Mouse (Mus musculus) urinary bladder, adult 2 months (tissue): ENCODE results near the gene Dolpp1. TPM values are rescaled to one million over a fixed set of nuclear protein-coding genes. Genes with fewer than 3 reads are reported as not detected.

Experiments
- DNase-seq: peaks from one replicate; pipeline ENCODE4 v3.0.0; 2022; ENCODE audit warnings: low spot score
- polyA plus RNA-seq: library from polyadenylated mRNA; depleted of rRNA; stranded (reverse); fragments of >200 nt; gene quantifications from 2 replicates; pipeline ENCODE4 v1.2.3, GENCODE M21; 2012

The Dolpp1 gene
- polyA plus RNA-seq, 1 experiment = 27.3 TPM

DNA sequence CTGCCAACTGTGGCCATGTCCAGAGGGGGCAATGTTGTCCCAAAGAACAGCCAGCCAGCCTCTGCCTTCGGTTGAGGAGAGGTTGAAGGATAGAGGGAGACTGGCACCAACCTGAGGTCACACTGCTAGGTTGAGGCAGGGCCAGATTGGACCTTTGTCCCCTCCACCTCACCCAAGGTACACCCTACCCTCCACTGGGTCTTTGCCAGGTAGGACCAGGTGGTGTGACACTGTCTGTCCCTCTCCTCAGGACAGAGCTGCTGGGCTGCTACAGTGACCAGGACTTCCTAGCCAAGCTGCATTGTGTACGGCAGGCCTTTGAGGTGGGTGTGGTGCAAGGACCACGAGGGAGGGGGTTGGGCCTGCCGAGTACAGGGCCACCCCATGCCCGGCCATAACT is 14.3 kb upstream of the Dolpp1 start:
- no peak for DNase-seq

- no peak for DNase-seq
Measured at GRCm38 (mm10) chr2:30379307-30379706, 12.7 kb upstream of the Dolpp1 start.

DNA sequence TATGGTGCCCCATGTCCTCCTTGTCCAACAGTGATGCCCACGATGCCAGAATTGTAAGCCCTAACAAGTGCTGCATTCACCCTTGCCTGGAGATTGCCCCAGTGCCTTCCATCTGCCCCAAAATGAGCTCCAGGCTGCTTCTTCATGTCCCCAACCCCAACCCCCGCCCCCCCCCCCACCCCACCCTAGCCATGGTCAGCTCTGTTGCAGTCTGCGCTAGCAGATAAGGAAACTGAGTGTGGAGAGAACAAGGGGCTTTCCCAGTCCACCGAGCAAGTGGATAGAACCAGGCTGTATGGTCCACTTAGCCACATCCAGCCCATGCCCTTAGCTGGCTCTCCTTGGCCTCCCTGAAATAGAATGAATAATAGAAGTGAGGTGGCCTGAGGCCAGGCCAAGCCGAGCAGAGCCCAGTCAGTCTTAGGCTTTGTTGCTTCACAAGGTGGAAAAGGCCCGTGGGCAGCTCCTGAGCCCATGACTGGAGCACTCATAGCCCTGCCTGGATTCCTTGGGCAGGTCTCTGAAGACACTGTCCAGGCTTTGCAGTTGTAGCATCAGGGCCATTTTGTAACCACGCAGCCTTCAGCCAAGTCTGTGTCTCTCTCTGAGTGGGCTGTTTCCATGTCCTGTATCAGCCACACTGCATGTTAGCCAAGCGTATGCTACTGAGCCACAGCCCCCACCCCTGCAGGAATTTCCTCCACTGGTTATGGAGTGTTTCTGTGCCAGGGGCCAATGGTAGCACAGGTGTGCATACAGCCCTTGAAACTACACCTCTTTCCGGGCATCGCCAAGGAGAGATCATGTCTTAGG is 11.3 kb upstream of the Dolpp1 start:
- no peak for DNase-seq

GRCm38 (mm10) chr2:30381377-30381725 is 10.7 kb upstream of the Dolpp1 start:
- no peak for DNase-seq

DNA sequence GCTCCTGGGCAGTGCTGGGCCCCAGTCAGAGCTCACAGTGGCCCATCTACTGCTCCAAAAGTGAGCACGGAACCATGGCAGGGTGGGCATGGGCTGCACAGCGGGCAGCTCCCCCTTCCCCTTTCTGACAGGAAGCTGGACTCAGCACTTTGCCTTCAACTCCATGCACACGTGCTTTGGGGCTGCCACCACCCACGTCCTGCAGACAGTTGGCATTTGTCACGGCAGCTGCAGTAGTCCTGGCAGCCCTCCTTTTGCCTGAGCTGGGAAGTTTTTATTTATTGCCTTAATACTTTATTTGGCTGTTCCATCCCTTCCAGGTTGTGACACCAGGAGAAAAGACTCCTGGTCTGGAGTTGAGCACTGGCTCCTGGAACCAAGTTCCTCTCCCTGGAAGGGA is 7.2 kb upstream of the Dolpp1 start:
- DNase-seq = no peak

- no peak for DNase-seq
Measured at GRCm38 (mm10) chr2:30385591-30385990, 6.5 kb upstream of the Dolpp1 start.

DNA sequence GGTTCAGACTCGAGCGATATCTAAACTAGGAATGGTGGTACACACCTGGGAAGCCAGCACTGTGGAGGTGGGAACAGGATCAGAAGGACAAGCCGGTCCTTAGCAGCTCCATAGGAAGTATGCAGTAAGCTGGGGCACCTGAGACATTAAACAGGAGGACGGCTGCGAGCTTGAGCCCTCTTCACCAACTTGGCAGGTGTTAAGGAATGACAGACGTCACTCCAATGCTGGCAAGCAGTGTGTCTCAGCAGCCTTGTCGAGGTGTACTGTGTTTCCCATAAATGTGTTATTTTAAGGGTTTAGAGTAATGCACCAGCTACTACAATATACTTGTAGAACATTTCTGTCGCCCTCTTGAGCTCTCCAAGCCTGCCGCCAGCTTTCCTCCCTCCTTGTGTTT is 5.1 kb upstream of the Dolpp1 start:
- DNase-seq = no peak

DNA sequence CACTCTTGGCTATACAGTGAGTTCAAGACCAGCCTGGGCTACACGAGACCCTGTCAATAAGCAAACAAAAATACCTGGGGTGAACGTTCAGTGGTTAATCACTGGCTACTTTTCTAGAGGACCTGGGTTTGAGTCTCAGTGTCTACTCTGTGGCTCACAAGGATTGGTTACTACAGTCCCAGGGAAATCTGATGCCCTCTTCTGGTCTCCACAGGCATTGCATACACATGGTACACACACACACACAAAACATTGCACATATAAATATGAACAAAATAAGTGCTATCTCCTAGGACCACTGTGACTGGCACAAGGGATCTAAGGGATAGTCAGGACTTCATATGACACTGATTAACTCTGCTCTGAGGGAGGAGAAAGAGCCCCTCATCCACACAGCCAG is 3.1 kb upstream of the Dolpp1 start:
- DNase-seq = no peak

GRCm38 (mm10) chr2:30392577-30393369 is 719 bp downstream of the Dolpp1 start:
- peak; percentile 68 for DNase-seq

- no peak for DNase-seq
Measured at GRCm38 (mm10) chr2:30393370-30393656, 1.3 kb downstream of the Dolpp1 start.

GRCm38 (mm10) chr2:30395757-30396156 is 3.7 kb downstream of the Dolpp1 start:
- no peak for DNase-seq

DNA sequence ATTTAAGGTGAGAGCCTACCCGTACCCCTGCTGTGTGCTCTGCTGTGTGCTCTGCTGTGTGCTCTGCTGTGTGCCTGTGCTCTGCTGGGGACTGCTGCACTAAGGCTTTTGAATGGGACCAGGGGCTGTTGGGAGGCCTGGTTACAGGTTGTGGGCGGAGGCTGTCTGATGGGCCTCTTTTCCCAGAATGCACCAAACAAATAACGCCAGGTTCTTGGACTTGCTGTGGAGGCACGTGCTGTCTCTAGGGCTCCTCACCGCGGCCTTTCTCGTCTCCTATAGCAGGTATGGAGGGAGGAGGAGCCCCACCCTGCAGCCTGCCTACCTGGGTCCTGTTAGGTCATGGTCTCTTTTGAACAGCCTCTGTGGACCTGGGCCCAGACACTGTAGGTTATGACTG is 4.2 kb downstream of the Dolpp1 start:
- no peak for DNase-seq

GRCm38 (mm10) chr2:30397986-30398512 is 6.0 kb downstream of the Dolpp1 start:
- no peak for DNase-seq

GRCm38 (mm10) chr2:30399191-30400171 is 7.4 kb downstream of the Dolpp1 start:
- DNase-seq = no peak

DNA sequence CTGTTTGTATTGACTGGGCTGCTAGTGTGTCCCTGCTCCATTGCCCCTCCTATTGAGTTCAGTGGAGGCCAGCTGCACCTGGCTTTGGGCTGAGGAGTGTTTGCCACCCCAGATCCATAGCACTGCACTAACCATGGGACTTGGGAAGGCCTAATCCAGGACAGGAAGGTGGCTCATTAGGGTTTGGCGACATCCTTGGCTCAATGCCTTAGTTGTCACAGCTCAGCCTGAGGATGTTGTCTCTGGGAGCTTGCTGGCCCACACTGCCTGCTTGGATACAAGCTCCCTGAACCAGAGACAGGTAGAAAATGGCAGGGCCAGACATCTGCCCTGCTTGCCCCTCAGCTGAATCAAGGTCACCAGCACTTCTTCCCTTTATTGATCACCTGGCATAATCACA is 9.5 kb downstream of the Dolpp1 start:
- no peak for DNase-seq

DNA sequence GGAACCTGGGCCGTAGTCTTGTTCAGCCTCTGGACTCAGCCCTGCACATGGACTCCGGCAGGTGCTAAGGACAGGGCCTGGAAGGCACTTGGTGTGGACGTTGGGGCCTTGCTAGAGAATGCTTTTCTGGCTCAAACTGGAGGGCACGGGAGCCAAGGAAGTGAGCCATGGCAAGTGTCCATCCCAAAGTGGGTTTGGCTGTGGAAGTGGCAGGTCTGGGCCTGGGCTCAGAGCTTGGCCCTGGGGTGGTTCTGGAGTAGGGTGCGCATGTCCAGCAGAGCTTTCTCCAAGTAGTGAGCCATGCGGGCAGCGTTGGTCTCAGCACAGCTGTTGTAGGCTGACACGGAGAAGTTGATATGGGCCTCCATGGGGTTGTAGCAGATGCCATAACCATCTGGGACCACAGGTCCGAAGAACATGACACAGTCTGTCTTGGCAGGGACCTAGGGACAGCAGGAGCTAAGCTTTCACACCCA is 10.3 kb downstream of the Dolpp1 start:
- no peak for DNase-seq

DNA sequence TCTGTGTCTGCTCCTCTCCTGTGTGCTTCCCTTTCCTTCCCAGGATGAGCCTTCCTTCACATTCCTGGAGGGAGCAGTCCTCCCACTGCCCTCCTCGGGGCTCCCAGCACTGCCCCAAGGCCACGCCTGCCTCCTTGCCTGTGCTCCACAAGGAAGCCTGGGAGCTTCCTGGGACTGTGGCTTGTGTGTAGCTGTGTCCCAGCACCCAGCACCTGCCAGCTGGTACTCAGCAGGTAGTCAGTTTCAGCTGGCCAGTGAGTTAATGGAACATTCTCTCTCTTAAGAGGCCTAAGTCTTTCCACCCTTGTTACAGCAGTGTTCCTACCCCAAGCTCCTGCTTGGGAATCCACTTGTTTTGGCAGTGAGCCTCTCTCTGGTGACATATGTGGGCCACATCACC is 10.8 kb downstream of the Dolpp1 start:
- DNase-seq = no peak

DNA sequence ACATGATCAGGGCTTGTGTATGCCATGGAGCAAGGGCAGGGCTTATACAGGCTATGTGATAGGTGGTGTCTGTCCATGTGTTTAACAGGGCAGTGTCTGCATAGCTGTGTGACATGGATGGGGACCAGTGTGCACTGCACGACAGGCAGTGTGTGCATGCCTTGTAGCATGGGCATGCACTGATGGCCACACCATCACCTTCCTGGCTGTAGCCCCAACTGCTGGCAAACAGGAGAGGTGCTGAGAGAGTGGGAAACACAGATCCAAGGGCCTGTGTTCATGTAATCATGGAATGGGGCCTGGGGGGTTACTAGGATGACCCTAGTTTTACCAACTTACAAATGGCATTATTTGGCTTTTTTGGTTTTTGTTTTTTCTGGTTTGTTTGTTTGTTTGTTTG is 11.8 kb downstream of the Dolpp1 start:
- DNase-seq = no peak

- DNase-seq = no peak
Measured at GRCm38 (mm10) chr2:30407221-30407620, 15.2 kb downstream of the Dolpp1 start.

DNA sequence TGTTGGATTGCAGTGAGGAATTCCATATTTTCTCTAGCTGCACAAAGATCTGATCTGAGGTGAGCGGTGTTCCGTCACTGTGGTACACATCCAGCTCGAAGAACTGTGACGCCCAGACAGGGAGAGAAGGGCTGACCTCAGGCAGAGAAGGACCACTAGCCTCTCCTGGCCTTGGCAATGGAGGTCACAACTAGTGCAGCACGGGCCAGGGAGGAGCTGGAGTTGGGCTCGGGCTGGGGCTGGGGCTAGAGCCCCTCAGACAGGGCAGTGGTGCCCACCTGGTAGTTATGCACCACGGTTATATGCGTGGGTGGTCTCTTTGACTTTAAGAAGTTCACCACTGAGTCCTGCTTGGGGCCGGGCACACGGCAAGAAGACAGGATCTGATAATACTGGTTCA is 15.7 kb downstream of the Dolpp1 start:
- DNase-seq = no peak

- DNase-seq = no peak
Measured at GRCm38 (mm10) chr2:30408452-30409100, 16.5 kb downstream of the Dolpp1 start.
